In genomic region chr10:4900324-4900723, GRCm38 (mm10) we compare ENCODE assay signal across 13 mouse cellular contexts.
DNase-seq lines count a peak whose midpoint lies in the region.
"Had no signal": no experiment of that assay in that cellular context is flagged by ENCODE, and none has a peak within 500 bp of the region (broad histone marks: within the 10 kb centered on the region; RNA-seq: fewer than 3 reads in every experiment).

No protein-coding gene starts in this region.

- peak; percentile 1 for DNase-seq in embryo, embryonic 11 days
- DNase-seq in embryo, embryonic 10.5 days (ENCODE audit: low spot score) = no peak
- DNase-seq in thymus, postnatal 14 days = peak; percentile 12
- DNase-seq in thymus, postnatal 10 days (ENCODE audit: low spot score in 2 of 2) = no peak
- peak; percentile 15 for DNase-seq in kidney, postnatal 10 days
- DNase-seq in testis, postnatal 14 days (ENCODE audit: low spot score) = no peak
- DNase-seq in heart, postnatal 10 days = no peak
- no peak for DNase-seq in retina, embryonic 14.5 days (ENCODE audit: low spot score)
- DNase-seq: cerebellum, adult 9-10 months; gastrocnemius, postnatal 25 days; heart, postnatal 14 days; lung, postnatal 10 days; right cerebral cortex, postnatal 25 days had no signal

- intact Hi-C loops in heart, postnatal 10 days (cut with DNase I) = no loop called here

Comparison
In these comparisons a context has a peak if more than half of its experiments do, and no peak if none do; other contexts are left out.
1. DNase-seq: peak in embryo, embryonic 11 days (single experiment), thymus, postnatal 14 days (single experiment) and kidney, postnatal 10 days (single experiment); none in embryo, embryonic 10.5 days (single experiment), thymus, postnatal 10 days (0 of 2), testis, postnatal 14 days (single experiment), heart, postnatal 10 days (0 of 2) and retina, embryonic 14.5 days (single experiment).